Mouse (Mus musculus) heart, adult 2 months (tissue): ENCODE results near the gene Rac2.

Source experiments
- CTCF ChIP-seq: fragments of 200-600 bp; IDR thresholded peaks from 2 replicates; pipeline ENCODE4 v1.8.1; 2022; ENCODE audit warnings: antibody characterized with exemption, mild to moderate bottlenecking, moderate library complexity
- EP300 ChIP-seq: fragments of 200-500 bp; IDR thresholded peaks from 2 replicates; pipeline ENCODE4 v1.6.1; 2011; ENCODE audit warnings: low read depth, low read length, control low read depth; ENCODE audit not compliant: insufficient read depth
- POLR2A ChIP-seq: fragments of 200-500 bp; IDR thresholded peaks from 2 replicates; pipeline ENCODE4 v1.6.1; 2011; ENCODE audit warnings: mild to moderate bottlenecking, low read depth, low read length, control low read depth; ENCODE audit not compliant: insufficient read depth

- no peak for TF ChIP-seq CTCF
- TF ChIP-seq POLR2A: no peak
- no peak for TF ChIP-seq EP300
Measured at GRCm38 (mm10) chr15:78606059-78606458, 33.5 kb upstream of the Rac2 start.
